ENCODE assay signal across 8 mouse cellular contexts in the genomic region with DNA sequence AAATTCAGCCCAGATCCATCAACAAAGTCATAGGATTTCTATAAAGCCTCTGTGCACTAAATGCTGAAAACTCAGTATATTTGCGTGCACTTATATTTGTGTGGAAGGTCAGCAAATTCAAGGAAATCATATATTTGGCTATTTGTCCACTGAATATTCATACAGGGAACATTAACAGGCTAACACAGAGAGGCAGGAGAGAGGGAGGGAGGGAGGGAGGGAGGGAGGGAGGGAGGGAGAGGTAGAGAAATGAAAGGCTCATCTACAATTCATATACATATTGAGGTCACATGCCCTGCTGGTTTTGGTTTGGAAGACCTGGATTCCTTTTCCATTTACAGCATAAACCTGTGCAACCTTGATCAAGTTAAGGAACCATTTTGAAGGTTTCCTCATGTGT.
DNase-seq lines count a peak whose midpoint lies in the region; ATAC-seq lines count a peak whose summit lies in the region.

No protein-coding gene starts in this region.

- no peak for DNase-seq in kidney, postnatal 4 days
- no peak for DNase-seq in midbrain, embryonic 14.5 days
- no peak for DNase-seq in thymus, postnatal 10 days (ENCODE audit: low spot score in 2 of 2)
- DNase-seq in thymus, postnatal 4 days: no peak
- no peak for DNase-seq in urinary bladder, postnatal 36 days (ENCODE audit: low spot score in 2 of 2)

- 67% methylated on average over 1 of the region's 1 CpGs for WGBS in kidney, embryonic 16.5 days
- 93% methylated on average over 1 of the region's 1 CpGs for WGBS in embryonic facial prominence, embryonic 15.5 days
- WGBS in hindbrain, embryonic 16.5 days: 76% methylated on average over 1 of the region's 1 CpGs
- 92% methylated on average over 1 of the region's 1 CpGs for WGBS in midbrain, embryonic 14.5 days

- H3K9ac ChIP-seq in kidney, embryonic 16.5 days (replicated peaks; ENCODE audit: low read length): no peak overlapping the region
- H3K9ac ChIP-seq in embryonic facial prominence, embryonic 15.5 days: no peak overlapping the region
- no peak overlapping the region for H3K9ac ChIP-seq in hindbrain, embryonic 16.5 days (ENCODE audit: low read depth, low read length)
- peak overlapping the region; percentile 62 for H3K9ac ChIP-seq in midbrain, embryonic 14.5 days (replicated peaks; ENCODE audit: low read length)

- H3K4me1 ChIP-seq in kidney, embryonic 16.5 days (ENCODE audit: insufficient read depth, low read length): no peaks in the 10 kb centered on the region
- H3K4me1 ChIP-seq in embryonic facial prominence, embryonic 15.5 days: no peaks in the 10 kb centered on the region
- H3K4me1 ChIP-seq in hindbrain, embryonic 16.5 days (ENCODE audit: control insufficient read depth, insufficient read depth, low read depth, low read length): no peaks in the 10 kb centered on the region
- 0 out of 2 replicates have a peak, but pooled peaks cover 2% of the 10 kb centered on the region for H3K4me1 ChIP-seq in midbrain, embryonic 14.5 days (ENCODE audit: control insufficient read depth, insufficient read depth, low read length)

- no peaks in the 10 kb centered on the region for H3K9me3 ChIP-seq in kidney, embryonic 16.5 days (ENCODE audit: low read length)
- no peaks in the 10 kb centered on the region for H3K9me3 ChIP-seq in embryonic facial prominence, embryonic 15.5 days (replicated peaks)
- no peaks in the 10 kb centered on the region for H3K9me3 ChIP-seq in hindbrain, embryonic 16.5 days (ENCODE audit: control insufficient read depth, low read length)
- no peaks in the 10 kb centered on the region for H3K9me3 ChIP-seq in midbrain, embryonic 14.5 days (ENCODE audit: control insufficient read depth, low read length)

- peak; percentile 12; the same call in 1 of the 2 replicates for ATAC-seq in kidney, embryonic 16.5 days (ENCODE audit: low FRiP score, low TSS enrichment)
- ATAC-seq in embryonic facial prominence, embryonic 15.5 days (ENCODE audit: insufficient number of reproducible peaks, low FRiP score, low TSS enrichment, low read depth): no peak
- no peak for ATAC-seq in hindbrain, embryonic 16.5 days
- peak; percentile 34 for ATAC-seq in midbrain, embryonic 14.5 days (ENCODE audit: low FRiP score, low TSS enrichment)

- peak overlapping the region; percentile 81 for H3K4me2 ChIP-seq in kidney, embryonic 16.5 days (replicated peaks; ENCODE audit: low read depth, low read length)
- peak overlapping the region; percentile 65 for H3K4me2 ChIP-seq in embryonic facial prominence, embryonic 15.5 days (replicated peaks)
- peak overlapping the region; percentile 73 for H3K4me2 ChIP-seq in hindbrain, embryonic 16.5 days (ENCODE audit: low read length)
- H3K4me2 ChIP-seq in midbrain, embryonic 14.5 days (ENCODE audit: low read length): peak overlapping the region; percentile 67

- H3K36me3 ChIP-seq in kidney, embryonic 16.5 days (ENCODE audit: insufficient read depth, low read length): no peaks in the 10 kb centered on the region
- H3K36me3 ChIP-seq in embryonic facial prominence, embryonic 15.5 days: no peaks in the 10 kb centered on the region
- no peaks in the 10 kb centered on the region for H3K36me3 ChIP-seq in hindbrain, embryonic 16.5 days (ENCODE audit: control insufficient read depth, insufficient read depth, low read length)
- H3K36me3 ChIP-seq in midbrain, embryonic 14.5 days (ENCODE audit: control insufficient read depth, insufficient read depth, low read length): no peaks in the 10 kb centered on the region

- no peak overlapping the region for H3K27ac ChIP-seq in kidney, embryonic 16.5 days (ENCODE audit: low read length)
- no peak overlapping the region for H3K27ac ChIP-seq in embryonic facial prominence, embryonic 15.5 days (replicated peaks)
- H3K27ac ChIP-seq in hindbrain, embryonic 16.5 days (ENCODE audit: low read depth, low read length): no peak overlapping the region
- H3K27ac ChIP-seq in midbrain, embryonic 14.5 days (replicated peaks; ENCODE audit: low read depth, low read length): peak overlapping the region; percentile 73; the same call in 1 of the 2 replicates

- H3K4me3 ChIP-seq in kidney, embryonic 16.5 days (ENCODE audit: low read length): peak overlapping the region; percentile 47; the same call in 1 of the 2 replicates
- peak overlapping the region; percentile 45 for H3K4me3 ChIP-seq in embryonic facial prominence, embryonic 15.5 days (replicated peaks)
- H3K4me3 ChIP-seq in hindbrain, embryonic 16.5 days (ENCODE audit: low read length): peak overlapping the region; percentile 49
- H3K4me3 ChIP-seq in midbrain, embryonic 14.5 days (replicated peaks; ENCODE audit: low read depth, low read length): peak overlapping the region; percentile 44

- H3K27me3 ChIP-seq in kidney, embryonic 16.5 days (ENCODE audit: insufficient read depth, low read length): no peaks in the 10 kb centered on the region
- no peaks in the 10 kb centered on the region for H3K27me3 ChIP-seq in embryonic facial prominence, embryonic 15.5 days
- H3K27me3 ChIP-seq in hindbrain, embryonic 16.5 days (replicated peaks; ENCODE audit: control insufficient read depth, insufficient read depth, low read length): no peaks in the 10 kb centered on the region
- no peaks in the 10 kb centered on the region for H3K27me3 ChIP-seq in midbrain, embryonic 14.5 days (ENCODE audit: control insufficient read depth, insufficient read depth, low read length)

Comparison
In these comparisons a context has a peak if more than half of its experiments do, and no peak if none do; other contexts are left out.
1. ATAC-seq: peak in kidney, embryonic 16.5 days (single experiment) and midbrain, embryonic 14.5 days (single experiment); none in embryonic facial prominence, embryonic 15.5 days (single experiment) and hindbrain, embryonic 16.5 days (single experiment).
2. Peak in every context shown above with its lines, with median percentiles within 50 percentile points of each other: H3K4me2 ChIP-seq and H3K4me3 ChIP-seq.